Comparison of ENCODE assay signal across 7 mouse cellular contexts in genomic region chr3:127161998-127162712, GRCm38 (mm10).
DNase-seq lines count a peak whose midpoint lies in the region; ATAC-seq and TF ChIP-seq lines count a peak whose summit lies in the region.

No protein-coding gene starts in this region.

- TF ChIP-seq POLR2A in bone marrow macrophage, adult 2 months (IDR thresholded peaks at IDR 0.05; ENCODE audit: borderline replicate concordance, low read depth, low read length), result no peak
- TF ChIP-seq POLR2A in testis, adult 2 months (IDR thresholded peaks at IDR 0.05; ENCODE audit: control insufficient read depth, low read depth, low read length), result no peak

- peaks cover 21% of the 10 kb centered on the region for H3K27me3 ChIP-seq in embryonic facial prominence, embryonic 13.5 days
- peaks cover 44% of the 10 kb centered on the region for H3K27me3 ChIP-seq in kidney, embryonic 15.5 days
- H3K27me3 ChIP-seq in limb, embryonic 15.5 days, result peaks cover 19% of the 10 kb centered on the region
- H3K27me3 ChIP-seq in midbrain, embryonic 16.5 days (ENCODE audit: control insufficient read depth, insufficient read depth, low read depth, low read length), result no peaks in the 10 kb centered on the region
- H3K27me3 ChIP-seq in testis, adult 2 months (ENCODE audit: control insufficient read depth, insufficient read depth, low read length), result peaks cover 3% of the 10 kb centered on the region; the same call in 1 of the 2 replicates

- TF ChIP-seq CTCF in bone marrow macrophage, adult 2 months (IDR thresholded peaks at IDR 0.05; ENCODE audit: low read depth, low read length), result no peak
- TF ChIP-seq CTCF in testis, adult 2 months (IDR thresholded peaks at IDR 0.05; ENCODE audit: control insufficient read depth, insufficient read depth, insufficient replicate concordance, low read depth, low read length), result no peak

- no peaks in the 10 kb centered on the region for H3K9me3 ChIP-seq in embryonic facial prominence, embryonic 13.5 days
- no peaks in the 10 kb centered on the region for H3K9me3 ChIP-seq in kidney, embryonic 15.5 days (replicated peaks)
- H3K9me3 ChIP-seq in limb, embryonic 15.5 days, result no peaks in the 10 kb centered on the region
- H3K9me3 ChIP-seq in midbrain, embryonic 16.5 days (replicated peaks; ENCODE audit: control insufficient read depth, low read length, poor library complexity, severe bottlenecking), result no peaks in the 10 kb centered on the region

- peak; percentile 80 for ATAC-seq in embryonic facial prominence, embryonic 13.5 days (ENCODE audit: insufficient number of reproducible peaks, insufficient read depth, low FRiP score, low TSS enrichment, low read depth)
- ATAC-seq in kidney, embryonic 15.5 days (replicated peaks; ENCODE audit: low FRiP score), result peak; percentile 91
- ATAC-seq in limb, embryonic 15.5 days (ENCODE audit: insufficient number of reproducible peaks, low FRiP score, low TSS enrichment, low read depth), result peak; percentile 80
- ATAC-seq in midbrain, embryonic 16.5 days, result peak; percentile 91

- peak; percentile 30 to 38 for DNase-seq in heart, adult 9 months (ENCODE audit: low spot score in 2 of 2)

- peak overlapping the region; percentile 100 for H3K4me2 ChIP-seq in embryonic facial prominence, embryonic 13.5 days
- H3K4me2 ChIP-seq in kidney, embryonic 15.5 days, result peak overlapping the region; percentile 98
- peak overlapping the region; percentile 98 for H3K4me2 ChIP-seq in limb, embryonic 15.5 days
- peak overlapping the region; percentile 80 for H3K4me2 ChIP-seq in midbrain, embryonic 16.5 days (ENCODE audit: low read length)

- H3K36me3 ChIP-seq in embryonic facial prominence, embryonic 13.5 days, result no peaks in the 10 kb centered on the region
- no peaks in the 10 kb centered on the region for H3K36me3 ChIP-seq in kidney, embryonic 15.5 days
- no peaks in the 10 kb centered on the region for H3K36me3 ChIP-seq in limb, embryonic 15.5 days
- no peaks in the 10 kb centered on the region for H3K36me3 ChIP-seq in midbrain, embryonic 16.5 days (ENCODE audit: control insufficient read depth, insufficient read depth, low read length)
- H3K36me3 ChIP-seq in testis, adult 2 months (ENCODE audit: control insufficient read depth, insufficient read depth, low read length), result no peaks in the 10 kb centered on the region

- peak overlapping the region; percentile 61 for H3K4me3 ChIP-seq in bone marrow macrophage, adult 2 months (ENCODE audit: insufficient read depth, low read length)
- H3K4me3 ChIP-seq in embryonic facial prominence, embryonic 13.5 days, result peak overlapping the region; percentile 60
- peak overlapping the region; percentile 60 for H3K4me3 ChIP-seq in kidney, embryonic 15.5 days (replicated peaks)
- peak overlapping the region; percentile 56 for H3K4me3 ChIP-seq in limb, embryonic 15.5 days
- peak overlapping the region; percentile 48 for H3K4me3 ChIP-seq in midbrain, embryonic 16.5 days (ENCODE audit: low read depth, low read length)
- H3K4me3 ChIP-seq in testis, adult 2 months (ENCODE audit: control insufficient read depth, low read depth, low read length), result peak overlapping the region; percentile 52

- no peaks in the 10 kb centered on the region for H3K4me1 ChIP-seq in bone marrow macrophage, adult 2 months (ENCODE audit: control insufficient read depth, insufficient read depth, low read length)
- H3K4me1 ChIP-seq in embryonic facial prominence, embryonic 13.5 days, result peaks cover 16% of the 10 kb centered on the region; the same call in 1 of the 2 replicates
- peaks cover 16% of the 10 kb centered on the region for H3K4me1 ChIP-seq in kidney, embryonic 15.5 days
- H3K4me1 ChIP-seq in limb, embryonic 15.5 days, result peaks cover 15% of the 10 kb centered on the region; the same call in 1 of the 2 replicates
- peaks cover 21% of the 10 kb centered on the region for H3K4me1 ChIP-seq in midbrain, embryonic 16.5 days (ENCODE audit: control insufficient read depth, insufficient read depth, low read length)
- peaks cover 15% of the 10 kb centered on the region for H3K4me1 ChIP-seq in testis, adult 2 months (ENCODE audit: control insufficient read depth, insufficient read depth, low read length)

- H3K27ac ChIP-seq in bone marrow macrophage, adult 2 months (ENCODE audit: insufficient read depth, low read depth, low read length), result no peak overlapping the region
- no peak overlapping the region for H3K27ac ChIP-seq in embryonic facial prominence, embryonic 13.5 days
- no peak overlapping the region for H3K27ac ChIP-seq in kidney, embryonic 15.5 days
- 0 out of 2 replicates have a peak overlapping the region, but pooled peaks have one; percentile 30 for H3K27ac ChIP-seq in limb, embryonic 15.5 days
- peak overlapping the region; percentile 78 for H3K27ac ChIP-seq in midbrain, embryonic 16.5 days (ENCODE audit: low read length)
- H3K27ac ChIP-seq in testis, adult 2 months (ENCODE audit: control insufficient read depth, insufficient read depth, low read depth, low read length), result no peak overlapping the region

- peak overlapping the region; percentile 67 for H3K9ac ChIP-seq in embryonic facial prominence, embryonic 13.5 days
- peak overlapping the region; percentile 31; the same call in 1 of the 2 replicates for H3K9ac ChIP-seq in kidney, embryonic 15.5 days
- H3K9ac ChIP-seq in limb, embryonic 15.5 days, result peak overlapping the region; percentile 18; the same call in 1 of the 2 replicates
- peak overlapping the region; percentile 73 for H3K9ac ChIP-seq in midbrain, embryonic 16.5 days (ENCODE audit: low read depth, low read length)

- WGBS in embryonic facial prominence, embryonic 13.5 days, result under 1% methylated on average over 41 of the region's 41 CpGs
- under 1% methylated on average over 41 of the region's 41 CpGs for WGBS in kidney, embryonic 15.5 days
- WGBS in limb, embryonic 15.5 days, result under 1% methylated on average over 41 of the region's 41 CpGs
- under 1% methylated on average over 41 of the region's 41 CpGs for WGBS in midbrain, embryonic 16.5 days

Comparison
In these comparisons a context has a peak if more than half of its experiments do, and no peak if none do; other contexts are left out.
1. H3K27ac ChIP-seq: peak in limb, embryonic 15.5 days (single experiment) and midbrain, embryonic 16.5 days (single experiment); none in bone marrow macrophage, adult 2 months (single experiment), embryonic facial prominence, embryonic 13.5 days (single experiment), kidney, embryonic 15.5 days (single experiment) and testis, adult 2 months (single experiment).
2. H3K9ac ChIP-seq: peak in every context shown above with its lines; median percentile 73 in midbrain, embryonic 16.5 days; 67 in embryonic facial prominence, embryonic 13.5 days; 31 in kidney, embryonic 15.5 days; 18 in limb, embryonic 15.5 days.
3. Peak in every context shown above with its lines, with median percentiles within 50 percentile points of each other: H3K4me3 ChIP-seq, ATAC-seq and H3K4me2 ChIP-seq.